Mouse (Mus musculus): ENCODE measurements around the gene Samd15. TPM values are rescaled to one million over a fixed set of nuclear protein-coding genes. Genes with fewer than 3 reads are reported as not detected.
"Not testable (repeated sequence)": the region's sequence is repeated elsewhere in the genome, so short reads cannot be mapped to it uniquely, and the experiment has no call there.

Gene Samd15
- not detected in 2 replicates for polyA plus RNA-seq (2012; rRNA removed)

- TF ChIP-seq POLR2A (IDR thresholded peaks at IDR 0.05; ENCODE audit: low read depth, low read length): no peak
- TF ChIP-seq CTCF (IDR thresholded peaks at IDR 0.05; ENCODE audit: extremely low read depth, insufficient read length, insufficient replicate concordance, low read depth, low read length): no peak
- no peaks in the 10 kb centered on the region; the same call in 1 of the 2 replicates for H3K27me3 ChIP-seq (ENCODE audit: control insufficient read depth, insufficient read depth, low read length)
- H3K27ac ChIP-seq (ENCODE audit: insufficient read depth, low read depth, low read length): no peak within 1 kb of the TSS
- WGBS: 2% methylated on average over 38 of the region's 38 CpGs
- H3K4me1 ChIP-seq (ENCODE audit: control insufficient read depth, insufficient read depth, insufficient read length, low read length): no peaks in the 10 kb centered on the region
- peak within 1 kb of the TSS; percentile 84 for H3K4me3 ChIP-seq (ENCODE audit: low read depth, low read length)
- H3K36me3 ChIP-seq (ENCODE audit: control insufficient read depth, insufficient read depth, low read length): no peaks in the 10 kb centered on the region
Measured at GRCm38 (mm10) chr12:87199206-87199972, at the start of gene Samd15. Gene Samd15, plus strand, starts transcription at chr12:87199723.

GRCm38 (mm10) chr12:87154448-87154847, 45.1 kb upstream of the Samd15 start:
- H3K27me3 ChIP-seq (ENCODE audit: control insufficient read depth, insufficient read depth, low read length); H3K4me1 ChIP-seq (ENCODE audit: control insufficient read depth, insufficient read depth, insufficient read length, low read length); H3K27ac ChIP-seq (ENCODE audit: insufficient read depth, low read depth, low read length); H3K4me3 ChIP-seq (ENCODE audit: low read depth, low read length); H3K36me3 ChIP-seq (ENCODE audit: control insufficient read depth, insufficient read depth, low read length): not testable (repeated sequence)
- 90% methylated on average over 4 of the region's 4 CpGs for WGBS

GRCm38 (mm10) chr12:87157361-87157760, 42.2 kb upstream of the Samd15 start:
- TF ChIP-seq POLR2A (IDR thresholded peaks at IDR 0.05; ENCODE audit: low read depth, low read length) (no peak), CTCF (IDR thresholded peaks at IDR 0.05; ENCODE audit: extremely low read depth, insufficient read length, insufficient replicate concordance, low read depth, low read length) (no peak)
- no peaks in the 10 kb centered on the region for H3K4me1 ChIP-seq (ENCODE audit: control insufficient read depth, insufficient read depth, insufficient read length, low read length)
- H3K27me3 ChIP-seq (ENCODE audit: control insufficient read depth, insufficient read depth, low read length): no peaks in the 10 kb centered on the region
- no peak overlapping the region for H3K4me3 ChIP-seq (ENCODE audit: low read depth, low read length)
- H3K36me3 ChIP-seq (ENCODE audit: control insufficient read depth, insufficient read depth, low read length): peaks cover 6% of the 10 kb centered on the region
- no peak overlapping the region for H3K27ac ChIP-seq (ENCODE audit: insufficient read depth, low read depth, low read length)
- WGBS: 46% methylated on average over 4 of the region's 4 CpGs

GRCm38 (mm10) chr12:87158099-87158498, 41.4 kb upstream of the Samd15 start:
- Histone ChIP-seq H3K4me3 (ENCODE audit: low read depth, low read length) (no peak overlapping the region), H3K36me3 (ENCODE audit: control insufficient read depth, insufficient read depth, low read length) (peaks cover 6% of the 10 kb centered on the region), H3K4me1 (ENCODE audit: control insufficient read depth, insufficient read depth, insufficient read length, low read length) (no peaks in the 10 kb centered on the region), H3K27me3 (ENCODE audit: control insufficient read depth, insufficient read depth, low read length) (no peaks in the 10 kb centered on the region), H3K27ac (ENCODE audit: insufficient read depth, low read depth, low read length) (no peak overlapping the region)
- no peak for TF ChIP-seq CTCF (IDR thresholded peaks at IDR 0.05; ENCODE audit: extremely low read depth, insufficient read length, insufficient replicate concordance, low read depth, low read length)
- no peak for TF ChIP-seq POLR2A (IDR thresholded peaks at IDR 0.05; ENCODE audit: low read depth, low read length)
- 42% methylated on average over 7 of the region's 7 CpGs for WGBS

- no peaks in the 10 kb centered on the region for H3K4me1 ChIP-seq (ENCODE audit: control insufficient read depth, insufficient read depth, insufficient read length, low read length)
- H3K36me3 ChIP-seq (ENCODE audit: control insufficient read depth, insufficient read depth, low read length): peaks cover 10% of the 10 kb centered on the region
- WGBS: 81% methylated on average over 1 of the region's 1 CpGs
- H3K4me3 ChIP-seq (ENCODE audit: low read depth, low read length): no peak overlapping the region
- no peak for TF ChIP-seq POLR2A (IDR thresholded peaks at IDR 0.05; ENCODE audit: low read depth, low read length)
- TF ChIP-seq CTCF (IDR thresholded peaks at IDR 0.05; ENCODE audit: extremely low read depth, insufficient read length, insufficient replicate concordance, low read depth, low read length): no peak
- no peaks in the 10 kb centered on the region for H3K27me3 ChIP-seq (ENCODE audit: control insufficient read depth, insufficient read depth, low read length)
- no peak overlapping the region for H3K27ac ChIP-seq (ENCODE audit: insufficient read depth, low read depth, low read length)
Measured at GRCm38 (mm10) chr12:87160310-87160709, 39.2 kb upstream of the Samd15 start.

- WGBS: 90% methylated on average over 5 of the region's 5 CpGs
- Histone ChIP-seq H3K27me3 (ENCODE audit: control insufficient read depth, insufficient read depth, low read length) (no peaks in the 10 kb centered on the region), H3K4me3 (ENCODE audit: low read depth, low read length) (no peak overlapping the region), H3K27ac (ENCODE audit: insufficient read depth, low read depth, low read length) (no peak overlapping the region), H3K36me3 (ENCODE audit: control insufficient read depth, insufficient read depth, low read length) (peaks cover 10% of the 10 kb centered on the region), H3K4me1 (ENCODE audit: control insufficient read depth, insufficient read depth, insufficient read length, low read length) (no peaks in the 10 kb centered on the region)
- TF ChIP-seq CTCF (IDR thresholded peaks at IDR 0.05; ENCODE audit: extremely low read depth, insufficient read length, insufficient replicate concordance, low read depth, low read length) (no peak), POLR2A (IDR thresholded peaks at IDR 0.05; ENCODE audit: low read depth, low read length) (no peak)
Measured at GRCm38 (mm10) chr12:87160815-87161214, 38.7 kb upstream of the Samd15 start.

GRCm38 (mm10) chr12:87175194-87175946, 24.2 kb upstream of the Samd15 start:
- H3K36me3 ChIP-seq (ENCODE audit: control insufficient read depth, insufficient read depth, low read length): peaks cover 2% of the 10 kb centered on the region; the same call in 1 of the 2 replicates
- no peak overlapping the region for H3K27ac ChIP-seq (ENCODE audit: insufficient read depth, low read depth, low read length)
- H3K27me3 ChIP-seq (ENCODE audit: control insufficient read depth, insufficient read depth, low read length): no peaks in the 10 kb centered on the region
- H3K4me3 ChIP-seq (ENCODE audit: low read depth, low read length): no peak overlapping the region
- no peaks in the 10 kb centered on the region for H3K4me1 ChIP-seq (ENCODE audit: control insufficient read depth, insufficient read depth, insufficient read length, low read length)
- WGBS: 88% methylated on average over 4 of the region's 4 CpGs
- TF ChIP-seq POLR2A (IDR thresholded peaks at IDR 0.05; ENCODE audit: low read depth, low read length): no peak
- TF ChIP-seq CTCF (IDR thresholded peaks at IDR 0.05; ENCODE audit: extremely low read depth, insufficient read length, insufficient replicate concordance, low read depth, low read length): no peak
